Mouse (Mus musculus): ENCODE results near the gene Map2k4. TPM values are rescaled to one million over a fixed set of nuclear protein-coding genes. Genes with fewer than 3 reads are reported as not detected.

The Map2k4 gene
- polyA plus RNA-seq (2016; fragmentation: Nextera tagmentation; extraction: Ambion mirVana) = 66.5 and 66.9 TPM in 2 replicates

GRCm38 (mm10) chr11:65788154-65788553 lies at the start of gene Map2k4:
Gene Map2k4, minus strand, starts transcription at chr11:65788297.
- H3K36me3 ChIP-seq (replicated peaks) = 0 out of 2 replicates have a peak, but pooled peaks cover 5% of the 10 kb centered on the region
- H3K4me3 ChIP-seq = peak within 1 kb of the TSS; percentile 97
- H3K4me1 ChIP-seq = peaks cover 18% of the 10 kb centered on the region
- H3K9me3 ChIP-seq = no peaks in the 10 kb centered on the region
- WGBS = under 1% methylated on average over 36 of the region's 36 CpGs
- DNase-seq (ENCODE audit: low spot score) = peak; percentile 97
- H3K27ac ChIP-seq (replicated peaks) = peak within 1 kb of the TSS; percentile 99
- no peaks in the 10 kb centered on the region for H3K27me3 ChIP-seq (replicated peaks; ENCODE audit: low read depth, poor library complexity, severe bottlenecking)

- Histone ChIP-seq H3K27me3 (replicated peaks; ENCODE audit: low read depth, poor library complexity, severe bottlenecking) (no peaks in the 10 kb centered on the region), H3K9me3 (no peaks in the 10 kb centered on the region), H3K4me3 (no peak overlapping the region), H3K36me3 (replicated peaks) (peaks cover 61% of the 10 kb centered on the region), H3K27ac (replicated peaks) (no peak overlapping the region), H3K4me1 (no peaks in the 10 kb centered on the region)
- no peak for DNase-seq (ENCODE audit: low spot score)
- 89% methylated on average over 3 of the region's 3 CpGs for WGBS
Observed at GRCm38 (mm10) chr11:65824556-65824955, 36.5 kb upstream of the Map2k4 start.

GRCm38 (mm10) chr11:65820877-65821276 lies 32.8 kb upstream of the Map2k4 start:
- Histone ChIP-seq H3K27ac (replicated peaks) (no peak overlapping the region), H3K9me3 (no peaks in the 10 kb centered on the region), H3K4me3 (no peak overlapping the region), H3K27me3 (replicated peaks; ENCODE audit: low read depth, poor library complexity, severe bottlenecking) (no peaks in the 10 kb centered on the region), H3K4me1 (peaks cover 8% of the 10 kb centered on the region), H3K36me3 (replicated peaks) (peaks cover 49% of the 10 kb centered on the region)
- 9% methylated on average over 7 of the region's 7 CpGs for WGBS
- DNase-seq (ENCODE audit: low spot score) = peak; percentile 75

- H3K36me3 ChIP-seq (replicated peaks) = peaks cover 54% of the 10 kb centered on the region
- no peaks in the 10 kb centered on the region for H3K27me3 ChIP-seq (replicated peaks; ENCODE audit: low read depth, poor library complexity, severe bottlenecking)
- H3K4me1 ChIP-seq = peaks cover 11% of the 10 kb centered on the region
- no peak overlapping the region for H3K27ac ChIP-seq (replicated peaks)
- DNase-seq (ENCODE audit: low spot score) = no peak
- H3K4me3 ChIP-seq = no peak overlapping the region
- no peaks in the 10 kb centered on the region for H3K9me3 ChIP-seq
- WGBS = 71% methylated on average over 5 of the region's 5 CpGs
Observed at GRCm38 (mm10) chr11:65820280-65820679, 32.2 kb upstream of the Map2k4 start.

- Histone ChIP-seq H3K27me3 (replicated peaks; ENCODE audit: low read depth, poor library complexity, severe bottlenecking) (0 out of 2 replicates have a peak, but pooled peaks cover 4% of the 10 kb centered on the region), H3K27ac (replicated peaks) (no peak overlapping the region), H3K36me3 (replicated peaks) (peaks cover 48% of the 10 kb centered on the region), H3K9me3 (no peaks in the 10 kb centered on the region), H3K4me3 (no peak overlapping the region), H3K4me1 (peaks cover 11% of the 10 kb centered on the region)
- no peak for DNase-seq (ENCODE audit: low spot score)
- 84% methylated on average over 1 of the region's 1 CpGs for WGBS
Observed at GRCm38 (mm10) chr11:65818193-65818592, 30.1 kb upstream of the Map2k4 start.

GRCm38 (mm10) chr11:65816237-65816636 lies 28.1 kb upstream of the Map2k4 start:
- peaks cover 32% of the 10 kb centered on the region for H3K36me3 ChIP-seq (replicated peaks)
- H3K27me3 ChIP-seq (replicated peaks; ENCODE audit: low read depth, poor library complexity, severe bottlenecking) = 0 out of 2 replicates have a peak, but pooled peaks cover 4% of the 10 kb centered on the region
- no peaks in the 10 kb centered on the region for H3K9me3 ChIP-seq
- DNase-seq (ENCODE audit: low spot score) = peak; percentile 21
- H3K4me1 ChIP-seq = peaks cover 24% of the 10 kb centered on the region
- no peak overlapping the region for H3K27ac ChIP-seq (replicated peaks)
- 37% methylated on average over 6 of the region's 6 CpGs for WGBS
- no peak overlapping the region for H3K4me3 ChIP-seq

- no peaks in the 10 kb centered on the region for H3K9me3 ChIP-seq
- no peak for DNase-seq (ENCODE audit: low spot score)
- H3K27me3 ChIP-seq (replicated peaks; ENCODE audit: low read depth, poor library complexity, severe bottlenecking) = 0 out of 2 replicates have a peak, but pooled peaks cover 4% of the 10 kb centered on the region
- H3K4me3 ChIP-seq = no peak overlapping the region
- H3K4me1 ChIP-seq = peaks cover 24% of the 10 kb centered on the region
- 87% methylated on average over 9 of the region's 9 CpGs for WGBS
- H3K36me3 ChIP-seq (replicated peaks) = peaks cover 27% of the 10 kb centered on the region
- H3K27ac ChIP-seq (replicated peaks) = no peak overlapping the region
Observed at GRCm38 (mm10) chr11:65814381-65814780, 26.3 kb upstream of the Map2k4 start.

- Histone ChIP-seq H3K9me3 (no peaks in the 10 kb centered on the region), H3K4me1 (peaks cover 29% of the 10 kb centered on the region), H3K4me3 (no peak overlapping the region), H3K27ac (replicated peaks) (no peak overlapping the region; the same call in 1 of the 2 replicates), H3K36me3 (replicated peaks) (peaks cover 23% of the 10 kb centered on the region), H3K27me3 (replicated peaks; ENCODE audit: low read depth, poor library complexity, severe bottlenecking) (0 out of 2 replicates have a peak, but pooled peaks cover 4% of the 10 kb centered on the region)
- DNase-seq (ENCODE audit: low spot score) = no peak
- 20% methylated on average over 5 of the region's 5 CpGs for WGBS
Observed at GRCm38 (mm10) chr11:65812088-65812487, 24.0 kb upstream of the Map2k4 start.

GRCm38 (mm10) chr11:65807601-65808000 lies 19.5 kb upstream of the Map2k4 start:
- Histone ChIP-seq H3K27ac (replicated peaks) (peak overlapping the region; percentile 90), H3K27me3 (replicated peaks; ENCODE audit: low read depth, poor library complexity, severe bottlenecking) (0 out of 2 replicates have a peak, but pooled peaks cover 3% of the 10 kb centered on the region), H3K4me1 (peaks cover 25% of the 10 kb centered on the region), H3K36me3 (replicated peaks) (no peaks in the 10 kb centered on the region), H3K4me3 (peak overlapping the region; percentile 82), H3K9me3 (no peaks in the 10 kb centered on the region)
- no peak for DNase-seq (ENCODE audit: low spot score)
- 48% methylated on average over 7 of the region's 7 CpGs for WGBS

GRCm38 (mm10) chr11:65806909-65807504 lies 18.9 kb upstream of the Map2k4 start, which contains the start of gene Zkscan6:
Gene Zkscan6, plus strand, starts transcription at chr11:65807175.
- under 1% methylated on average over 58 of the region's 58 CpGs for WGBS
- H3K27me3 ChIP-seq (replicated peaks; ENCODE audit: low read depth, poor library complexity, severe bottlenecking) = 0 out of 2 replicates have a peak, but pooled peaks cover 3% of the 10 kb centered on the region
- peak; percentile 96 for DNase-seq (ENCODE audit: low spot score)

GRCm38 (mm10) chr11:65806321-65806904 lies 18.3 kb upstream of the Map2k4 start:
- Histone ChIP-seq H3K36me3 (replicated peaks) (no peaks in the 10 kb centered on the region), H3K4me1 (peaks cover 13% of the 10 kb centered on the region), H3K27ac (replicated peaks) (peak overlapping the region; percentile 90), H3K4me3 (peak overlapping the region; percentile 82), H3K27me3 (replicated peaks; ENCODE audit: low read depth, poor library complexity, severe bottlenecking) (0 out of 2 replicates have a peak, but pooled peaks cover 3% of the 10 kb centered on the region), H3K9me3 (no peaks in the 10 kb centered on the region)
- no peak for DNase-seq (ENCODE audit: low spot score)
- 3% methylated on average over 20 of the region's 20 CpGs for WGBS

More at GRCm38 (mm10) chr11:65806909-65807504, 18.9 kb upstream of the Map2k4 start, which contains the start of gene Zkscan6:
- Histone ChIP-seq H3K36me3 (replicated peaks) (no peaks in the 10 kb centered on the region), H3K9me3 (no peaks in the 10 kb centered on the region), H3K27ac (replicated peaks) (peak within 1 kb of the TSS; percentile 90), H3K4me1 (peaks cover 19% of the 10 kb centered on the region), H3K4me3 (peak within 1 kb of the TSS; percentile 82)

GRCm38 (mm10) chr11:65801899-65802298 lies 13.8 kb upstream of the Map2k4 start:
- Histone ChIP-seq H3K4me3 (no peak overlapping the region), H3K36me3 (replicated peaks) (no peaks in the 10 kb centered on the region), H3K27me3 (replicated peaks; ENCODE audit: low read depth, poor library complexity, severe bottlenecking) (0 out of 2 replicates have a peak, but pooled peaks cover 3% of the 10 kb centered on the region), H3K27ac (replicated peaks) (no peak overlapping the region), H3K4me1 (peaks cover 7% of the 10 kb centered on the region), H3K9me3 (no peaks in the 10 kb centered on the region)
- no peak for DNase-seq (ENCODE audit: low spot score)
- 68% methylated on average over 3 of the region's 3 CpGs for WGBS

- Histone ChIP-seq H3K27me3 (replicated peaks; ENCODE audit: low read depth, poor library complexity, severe bottlenecking) (no peaks in the 10 kb centered on the region), H3K4me3 (no peak overlapping the region), H3K27ac (replicated peaks) (no peak overlapping the region), H3K36me3 (replicated peaks) (no peaks in the 10 kb centered on the region), H3K9me3 (no peaks in the 10 kb centered on the region), H3K4me1 (no peaks in the 10 kb centered on the region)
- DNase-seq (ENCODE audit: low spot score) = no peak
- WGBS = 92% methylated on average over 1 of the region's 1 CpGs
Observed at GRCm38 (mm10) chr11:65795896-65796295, 7.8 kb upstream of the Map2k4 start.
